Mouse (Mus musculus) liver, embryonic 16.5 days (tissue): ENCODE results near the gene Ddb2. TPM values are rescaled to one million over a fixed set of nuclear protein-coding genes. Genes with fewer than 3 reads are reported as not detected.

Experiments
- ATAC-seq: fragments of 200-750 bp; cut with Nextera tagmentation; 2 replicates; pipeline ENCODE4 v1.8.0; 2017; ENCODE audit warnings: low read depth, mild to moderate bottlenecking, moderate number of reproducible peaks, moderate library complexity
- H3K27ac ChIP-seq: fragments of 300-500 bp; sonication (generic); 2 replicates; pipeline ENCODE4 v1.5.1; 2014; ENCODE audit warnings: mild to moderate bottlenecking, low read length
- H3K27me3 ChIP-seq: fragments of 300-500 bp; sonication (generic); 2 replicates; pipeline ENCODE4 v1.6.1; 2014; ENCODE audit warnings: low read depth, low read length, mixed read lengths; ENCODE audit not compliant: control insufficient read depth, insufficient read depth
- H3K36me3 ChIP-seq: fragments of 300-500 bp; sonication (generic); 2 replicates; pipeline ENCODE4 v1.6.1; 2014; ENCODE audit warnings: mild to moderate bottlenecking; ENCODE audit not compliant: control insufficient read depth, insufficient read depth
- H3K4me1 ChIP-seq: fragments of 300-500 bp; sonication (generic); 2 replicates; pipeline ENCODE4 v1.6.1; 2014; ENCODE audit warnings: low read depth, low read length, mixed read lengths; ENCODE audit not compliant: control insufficient read depth
- H3K4me2 ChIP-seq: fragments of 300-500 bp; sonication (generic); 2 replicates; pipeline ENCODE4 v1.6.1; 2014; ENCODE audit warnings: low read depth, low read length, mixed read lengths
- H3K4me3 ChIP-seq: fragments of 300-500 bp; sonication (generic); 2 replicates; pipeline ENCODE4 v1.5.1; 2014; ENCODE audit warnings: low read depth, mild to moderate bottlenecking, low read length
- H3K9ac ChIP-seq: fragments of 300-500 bp; sonication (generic); 2 replicates; pipeline ENCODE4 v1.6.1; 2014; ENCODE audit warnings: low read depth, low read length
- H3K9me3 ChIP-seq: fragments of 300-500 bp; sonication (generic); replicated peaks from 2 replicates; pipeline ENCODE4 v1.6.1; 2016; ENCODE audit warnings: low read length; ENCODE audit not compliant: control insufficient read depth
- WGBS: fragments of 180-500 bp; shearing (Covaris S2); extraction: QIAGEN DNeasy Blood & Tissue Kit; methylation state at CpG from one replicate; pipeline ENCODE4 v1.1.7; 2014; ENCODE audit not compliant: insufficient replicate concordance; 5-methylcytosine and 5-hydroxymethylcytosine counted together
- polyA plus RNA-seq: library from polyadenylated mRNA; unstranded; fragments of >200 nt; fragmentation: Nextera tagmentation; extraction: Ambion mirVana; gene quantifications from 2 replicates; pipeline ENCODE4 v1.2.1, GENCODE M21; 2015

Gene Ddb2
- polyA plus RNA-seq, result 5.9 and 6.2 TPM in 2 replicates

DNA sequence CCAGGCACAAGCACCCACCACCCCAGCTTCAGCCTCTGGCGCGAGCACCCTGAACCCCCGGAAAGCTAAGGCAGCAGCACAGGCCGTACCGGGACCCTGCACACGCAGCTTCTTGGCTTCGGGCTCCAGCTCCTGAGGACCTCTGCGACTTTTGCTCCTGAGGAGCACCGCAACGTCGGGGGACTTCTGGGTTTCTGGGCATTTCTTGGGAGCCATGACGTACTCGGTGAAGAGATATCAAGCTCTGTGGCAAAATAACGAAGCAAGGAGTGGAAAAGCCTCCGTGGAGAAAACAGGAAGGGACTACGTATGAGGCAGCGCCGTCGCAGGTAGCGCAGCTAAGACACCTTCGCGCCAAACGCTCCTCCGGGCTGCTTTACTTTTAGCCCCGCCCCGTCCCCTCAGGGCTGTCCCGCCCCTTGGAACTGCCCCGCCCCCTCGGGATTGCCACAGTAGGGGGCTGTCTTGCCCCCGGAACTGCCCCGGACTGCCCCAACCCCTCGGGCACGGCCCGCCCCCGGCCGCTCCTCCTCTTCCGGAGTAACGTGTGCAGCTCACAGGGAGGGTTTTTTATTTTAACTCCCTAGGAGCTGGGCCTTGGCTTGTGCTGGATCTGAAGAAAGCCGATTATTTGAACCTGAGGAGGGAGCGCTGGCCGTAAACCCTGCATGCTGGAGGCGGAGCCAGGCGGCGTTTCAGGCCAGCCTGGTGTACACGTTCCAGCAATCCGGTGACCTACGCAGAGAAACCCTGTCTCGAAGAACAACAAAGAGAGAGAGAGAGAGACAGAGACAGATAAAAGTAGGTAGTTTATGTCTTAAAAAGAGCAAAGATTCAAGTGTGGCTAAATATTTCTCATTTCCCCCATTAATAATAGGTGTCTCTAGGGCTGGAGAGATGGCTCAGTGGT lies at the start of gene Ddb2:
Gene Ddb2 (minus strand): TSS at position 382 of the 910 bp plus-strand sequence.
- Histone ChIP-seq H3K27me3 (no peaks in the 10 kb centered on the region), H3K36me3 (no peaks in the 10 kb centered on the region; the same call in 1 of the 2 replicates), H3K9me3 (no peaks in the 10 kb centered on the region), H3K4me3 (peak within 1 kb of the TSS; percentile 72), H3K9ac (peak within 1 kb of the TSS; percentile 77), H3K27ac (peak within 1 kb of the TSS; percentile 95), H3K4me1 (peaks cover 10% of the 10 kb centered on the region), H3K4me2 (peak within 1 kb of the TSS; percentile 99)
- under 1% methylated on average over 48 of the region's 48 CpGs for WGBS
- ATAC-seq, result peak; percentile 99

DNA sequence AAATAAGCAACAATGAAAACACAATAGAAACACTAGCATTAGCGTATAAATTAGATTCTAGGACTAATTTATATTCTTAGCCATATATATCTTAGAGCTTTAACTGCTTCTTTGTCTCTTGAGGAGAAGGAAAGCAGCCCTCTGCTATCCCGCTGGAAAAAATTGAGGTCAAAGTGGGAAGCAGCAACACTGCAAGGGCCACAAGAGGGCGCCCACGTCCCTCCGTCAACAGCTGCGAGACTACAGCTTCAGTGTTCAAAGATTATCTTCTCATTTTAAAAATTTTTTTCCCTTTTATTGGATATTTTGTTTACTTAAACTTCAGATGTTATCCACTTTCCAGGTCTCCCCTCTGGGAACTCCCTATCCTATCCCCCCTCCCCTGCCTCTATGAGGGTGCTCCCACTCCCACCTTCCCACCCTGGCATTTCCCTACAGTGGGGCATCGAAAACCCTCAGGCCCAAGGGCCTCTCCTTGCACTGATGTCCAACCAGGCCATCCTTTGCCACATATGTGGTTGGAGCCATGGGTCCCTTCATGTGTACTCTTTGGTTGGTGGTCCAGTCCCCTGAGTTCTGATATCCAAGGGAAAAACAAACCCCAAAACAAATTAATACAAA lies 49.2 kb upstream of the Ddb2 start:
- Histone ChIP-seq H3K9me3 (no peaks in the 10 kb centered on the region), H3K9ac (no peak overlapping the region), H3K27ac (no peak overlapping the region), H3K4me2 (no peak overlapping the region), H3K4me1 (no peaks in the 10 kb centered on the region; the same call in 1 of the 2 replicates), H3K27me3 (no peaks in the 10 kb centered on the region), H3K4me3 (no peak overlapping the region), H3K36me3 (no peaks in the 10 kb centered on the region)
- 17% methylated on average over 7 of the region's 7 CpGs for WGBS
- ATAC-seq, result no peak

DNA sequence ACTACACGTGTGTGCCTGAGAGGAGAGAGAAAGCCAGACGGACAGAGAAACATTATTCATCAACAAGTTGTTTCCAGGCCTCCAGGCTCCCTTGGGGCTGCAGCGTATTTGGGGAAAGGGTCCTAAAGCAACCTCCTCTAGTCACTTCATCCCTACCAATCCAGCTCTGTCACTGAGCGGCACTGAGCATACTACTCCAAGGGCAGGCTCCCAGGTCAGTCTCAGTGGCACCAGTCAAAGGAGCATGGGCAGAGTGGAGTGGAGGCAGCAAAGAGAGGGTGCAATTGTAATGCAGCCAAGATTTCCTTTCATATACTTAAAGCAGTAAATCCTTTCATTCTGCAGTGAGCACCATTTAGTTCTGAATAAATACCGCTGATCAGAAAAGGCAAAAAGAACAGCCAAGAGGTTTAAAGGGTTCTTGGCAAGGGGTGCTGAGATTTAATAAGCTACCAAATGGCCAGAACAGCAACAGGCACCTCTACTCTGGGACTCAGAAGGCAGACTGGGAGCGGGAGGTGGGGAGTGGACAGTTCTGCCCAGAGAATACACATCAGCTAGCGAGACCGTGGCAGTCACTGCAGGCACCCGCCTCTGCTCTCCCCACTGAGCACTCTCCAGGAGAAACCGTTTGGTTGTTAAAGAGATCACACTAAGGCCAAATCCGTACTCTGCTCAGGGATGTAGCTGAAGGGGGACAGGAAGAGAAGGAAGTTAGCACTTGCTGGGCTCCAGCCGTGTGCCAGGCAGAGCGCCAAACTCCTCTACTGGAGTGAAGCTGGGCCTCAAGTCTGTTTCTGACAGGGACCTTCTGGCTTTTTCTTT lies 47.8 kb upstream of the Ddb2 start:
- Histone ChIP-seq H3K4me2 (no peak overlapping the region), H3K27me3 (no peaks in the 10 kb centered on the region), H3K9me3 (no peaks in the 10 kb centered on the region), H3K4me1 (no peaks in the 10 kb centered on the region; the same call in 1 of the 2 replicates), H3K36me3 (no peaks in the 10 kb centered on the region), H3K27ac (no peak overlapping the region), H3K9ac (no peak overlapping the region), H3K4me3 (no peak overlapping the region)
- ATAC-seq, result no peak
- WGBS, result 64% methylated on average over 13 of the region's 13 CpGs

DNA sequence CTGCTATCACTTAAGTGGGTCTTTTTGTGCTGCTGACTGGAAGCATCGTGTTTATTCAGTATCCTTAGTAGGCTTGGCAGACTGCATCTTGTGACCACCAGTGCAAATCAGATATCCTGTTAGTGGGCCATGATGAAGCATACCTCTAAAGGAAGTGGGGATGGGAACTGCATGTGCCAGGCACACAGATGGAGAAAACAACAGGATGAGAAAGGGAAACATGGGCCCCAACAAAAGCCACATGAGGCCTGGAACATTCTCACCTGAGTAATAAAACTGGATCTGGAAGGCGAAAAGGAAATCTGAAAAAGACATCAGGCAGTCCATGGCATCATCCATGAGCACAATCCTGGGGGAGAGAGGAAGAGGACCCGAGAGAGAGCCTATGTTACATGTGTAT lies 47.2 kb upstream of the Ddb2 start:
- ATAC-seq, result no peak
- 62% methylated on average over 3 of the region's 3 CpGs for WGBS
- Histone ChIP-seq H3K27ac (no peak overlapping the region), H3K9ac (no peak overlapping the region), H3K9me3 (no peaks in the 10 kb centered on the region), H3K27me3 (no peaks in the 10 kb centered on the region), H3K4me3 (no peak overlapping the region), H3K4me1 (peaks cover 3% of the 10 kb centered on the region; the same call in 1 of the 2 replicates), H3K36me3 (no peaks in the 10 kb centered on the region), H3K4me2 (no peak overlapping the region)

DNA sequence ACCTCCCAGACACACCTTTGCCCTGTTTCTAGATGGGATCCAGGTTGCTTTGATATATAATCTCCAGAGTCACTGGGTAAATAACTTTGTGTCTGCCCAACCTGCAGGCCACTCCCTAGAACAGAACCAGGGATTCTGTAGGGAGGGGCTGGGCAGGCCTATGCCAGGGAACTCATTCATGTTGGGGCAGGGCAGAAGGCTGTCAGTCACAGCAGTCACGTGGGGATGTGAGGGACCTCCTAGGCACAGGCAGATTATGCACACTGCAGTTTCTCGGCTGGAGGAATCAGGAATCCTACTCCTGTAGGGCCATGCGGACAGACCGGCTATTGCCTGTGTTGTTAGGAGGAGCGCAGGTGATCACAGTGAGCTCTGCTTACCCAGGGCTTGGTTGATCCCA lies 44.6 kb upstream of the Ddb2 start:
- Histone ChIP-seq H3K4me2 (no peak overlapping the region), H3K9ac (no peak overlapping the region), H3K9me3 (no peaks in the 10 kb centered on the region), H3K4me1 (peaks cover 3% of the 10 kb centered on the region; the same call in 1 of the 2 replicates), H3K4me3 (no peak overlapping the region), H3K36me3 (peaks cover 8% of the 10 kb centered on the region; the same call in 1 of the 2 replicates), H3K27ac (no peak overlapping the region), H3K27me3 (no peaks in the 10 kb centered on the region)
- peak; percentile 54 for ATAC-seq
- 58% methylated on average over 5 of the region's 5 CpGs for WGBS

DNA sequence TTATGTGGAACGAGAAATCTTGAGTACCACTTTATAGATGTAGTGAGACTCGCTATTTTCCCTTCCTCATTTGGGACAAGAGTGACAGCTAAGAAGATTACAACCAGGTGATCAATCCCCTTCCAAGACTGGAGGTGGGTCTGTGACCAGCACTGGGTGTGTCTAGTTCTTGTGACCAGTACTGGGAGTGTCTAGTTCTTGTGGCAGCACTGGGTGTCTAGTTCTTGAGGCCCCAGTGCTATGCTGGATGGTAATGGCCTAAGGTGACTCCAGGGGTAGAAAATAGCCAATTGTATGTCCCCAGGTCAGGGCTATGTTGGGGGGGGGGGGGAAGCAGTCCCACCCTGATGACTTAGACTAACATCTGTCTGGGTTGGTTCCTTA lies 42.6 kb upstream of the Ddb2 start:
- Histone ChIP-seq H3K9ac (no peak overlapping the region), H3K27me3 (no peaks in the 10 kb centered on the region), H3K4me3 (no peak overlapping the region), H3K36me3 (peaks cover 27% of the 10 kb centered on the region), H3K4me1 (peaks cover 3% of the 10 kb centered on the region; the same call in 1 of the 2 replicates), H3K27ac (no peak overlapping the region), H3K9me3 (no peaks in the 10 kb centered on the region), H3K4me2 (no peak overlapping the region)
- ATAC-seq, result no peak
- 61% methylated on average over 2 of the region's 2 CpGs for WGBS

DNA sequence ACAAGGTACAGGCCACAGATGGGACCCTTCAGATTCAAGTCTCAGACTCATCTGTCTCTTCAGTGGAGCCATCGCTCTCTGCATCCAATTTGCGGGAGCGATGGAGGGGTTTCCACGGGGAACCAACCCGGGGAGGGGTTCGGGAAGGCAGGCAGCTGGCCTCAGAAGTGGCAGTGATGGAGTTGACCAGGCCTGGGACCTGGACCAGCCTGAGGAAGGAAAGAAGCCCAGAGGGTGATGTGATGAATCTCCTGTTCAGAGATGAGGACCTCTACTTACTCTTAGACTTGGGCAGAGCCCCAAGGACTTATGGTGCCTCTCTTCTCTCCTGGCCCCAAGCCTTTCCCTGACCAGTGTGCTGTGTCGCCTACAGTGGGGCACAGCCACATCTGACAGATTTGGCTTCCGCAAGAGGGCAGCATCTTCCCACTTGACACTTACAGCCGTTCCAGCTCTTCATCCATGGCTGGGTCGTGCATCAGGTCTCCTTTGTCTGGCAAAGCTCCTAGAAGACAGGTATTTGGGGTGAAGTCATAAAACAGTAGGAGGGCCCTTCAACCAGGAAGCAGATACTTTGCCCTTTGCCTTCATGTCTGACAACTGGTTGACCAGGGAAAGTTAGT lies 42.1 kb upstream of the Ddb2 start:
- Histone ChIP-seq H3K9me3 (no peaks in the 10 kb centered on the region), H3K9ac (no peak overlapping the region), H3K4me1 (peaks cover 3% of the 10 kb centered on the region; the same call in 1 of the 2 replicates), H3K4me3 (no peak overlapping the region), H3K36me3 (peaks cover 32% of the 10 kb centered on the region), H3K4me2 (no peak overlapping the region), H3K27me3 (no peaks in the 10 kb centered on the region), H3K27ac (no peak overlapping the region)
- 43% methylated on average over 10 of the region's 10 CpGs for WGBS
- 0 out of 2 replicates have a peak, but pooled peaks have one; percentile 33 for ATAC-seq

DNA sequence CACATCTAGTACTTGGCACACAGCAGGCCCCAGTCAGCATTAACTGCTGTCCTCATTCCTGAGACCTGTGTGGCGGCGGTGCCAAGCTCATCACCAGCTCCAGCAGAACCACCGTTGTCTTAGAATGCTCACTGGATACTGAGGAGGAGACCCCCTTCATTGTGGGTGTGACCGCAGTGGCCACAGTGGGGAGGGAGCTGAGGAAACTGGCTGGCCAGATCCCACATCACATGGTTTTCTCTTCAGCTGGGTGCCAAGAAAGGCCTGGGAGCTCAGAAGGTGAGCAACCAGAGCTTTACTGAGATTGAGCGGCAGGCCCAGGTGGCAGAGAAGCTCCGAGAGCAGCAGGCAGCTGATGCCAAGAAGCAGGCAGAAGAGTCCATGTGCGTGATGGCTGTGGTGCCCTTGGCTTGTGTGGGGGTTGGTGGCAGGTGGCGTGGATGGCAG lies 32.9 kb upstream of the Ddb2 start:
- no peaks in the 10 kb centered on the region for H3K9me3 ChIP-seq
- H3K4me3 ChIP-seq, result no peak overlapping the region
- 83% methylated on average over 8 of the region's 8 CpGs for WGBS
- no peak overlapping the region for H3K9ac ChIP-seq
- no peak overlapping the region for H3K4me2 ChIP-seq
- peaks cover 12% of the 10 kb centered on the region for H3K4me1 ChIP-seq
- no peaks in the 10 kb centered on the region for H3K27me3 ChIP-seq
- peak overlapping the region; percentile 82 for H3K27ac ChIP-seq
- peaks cover 68% of the 10 kb centered on the region for H3K36me3 ChIP-seq
- ATAC-seq, result no peak
